Mouse (Mus musculus) adrenal gland, postnatal 36 days (tissue): ENCODE results near the gene Shisa8. TPM values are rescaled to one million over a fixed set of nuclear protein-coding genes. Genes with fewer than 3 reads are reported as not detected.

Experiments
- DNase-seq, 2 experiments: peaks; one replicate each; pipeline ENCODE4 v3.0.0; 2021; ENCODE audit warnings: mixed read lengths in 1 of 2
- total RNA-seq, 2 experiments: library from RNA; stranded (reverse); gene quantifications; 2 replicates each; pipeline ENCODE4 v1.2.3; 2021

Gene Shisa8
- total RNA-seq, 2 experiments from 2014 or later: 0.46 to 0.73 TPM

GRCm38 (mm10) chr15:82206365-82207104, 6.1 kb downstream of the Shisa8 start:
- peak; percentile 49 to 72 for DNase-seq

DNA sequence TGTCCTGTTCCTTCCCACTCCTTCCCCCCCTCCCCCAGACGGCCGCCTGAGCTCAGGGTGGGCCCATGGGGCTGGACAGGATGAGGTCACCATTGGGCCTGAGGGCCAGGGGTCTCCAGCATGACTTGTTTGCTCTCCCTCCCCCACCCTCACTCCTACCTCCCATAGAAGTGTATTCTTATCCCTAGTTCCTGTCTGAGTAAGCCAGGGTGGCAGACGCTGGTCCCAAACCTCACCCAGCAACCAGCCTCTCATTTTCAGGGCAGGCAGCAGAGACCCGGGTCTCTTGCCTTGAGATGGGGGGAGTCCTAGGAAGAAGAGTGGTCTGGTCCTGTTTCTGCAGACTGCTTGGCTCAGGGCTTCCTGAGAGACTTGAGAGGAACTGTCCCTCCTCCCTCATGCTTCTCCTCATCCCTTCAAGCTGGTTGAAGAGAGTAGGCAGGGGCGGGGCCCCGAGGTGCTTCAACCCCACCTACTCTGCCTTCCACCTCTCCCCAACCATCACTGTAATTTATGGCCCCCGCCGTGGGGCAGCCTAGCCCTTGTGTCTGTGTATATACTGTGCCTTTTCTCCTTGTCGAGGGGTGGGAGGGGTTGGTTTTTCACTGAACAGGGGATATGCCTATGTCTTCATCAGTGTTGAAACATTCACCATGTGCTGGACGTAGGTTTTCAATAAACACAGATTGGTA, 7.8 kb downstream of the Shisa8 start:
- DNase-seq: no peak

DNA sequence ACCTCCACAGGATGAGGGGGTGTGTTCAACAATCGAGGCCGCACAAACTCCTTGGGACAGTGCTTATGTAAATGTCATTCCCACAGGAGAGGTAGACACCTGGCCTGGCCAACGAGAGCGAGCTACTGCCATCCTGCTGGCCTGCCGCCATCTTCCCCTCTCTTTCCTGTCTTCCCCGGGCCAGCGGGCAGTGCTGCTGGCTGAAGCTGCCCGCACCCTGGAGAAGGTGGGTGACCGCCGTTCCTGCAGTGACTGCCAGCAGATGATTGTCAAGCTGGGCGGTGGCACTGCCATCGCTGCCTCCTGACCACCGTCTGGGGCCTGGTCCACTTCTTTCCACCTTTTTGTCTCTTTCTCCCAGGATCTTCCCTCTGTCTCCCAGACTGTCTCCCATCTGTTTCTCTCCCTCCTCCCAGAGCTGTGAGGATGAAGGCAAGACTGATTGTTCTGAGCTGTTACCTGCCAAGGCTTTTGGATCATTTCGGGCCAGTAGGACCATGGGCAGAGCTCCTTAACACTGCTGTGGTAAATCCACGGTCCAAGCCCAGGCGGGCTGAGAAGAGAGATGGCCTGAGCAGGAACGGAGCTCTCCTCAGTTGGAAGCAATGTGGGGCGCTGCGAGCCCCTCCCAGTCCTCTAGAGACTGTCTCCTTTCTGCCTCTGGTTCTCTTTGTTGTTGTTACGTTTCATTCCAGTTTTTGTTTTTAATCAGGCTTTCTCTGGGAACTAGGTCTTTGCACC, 8.8 kb downstream of the Shisa8 start:
- no peak for DNase-seq

GRCm38 (mm10) chr15:82203090-82203489, 9.5 kb downstream of the Shisa8 start:
- DNase-seq: no peak

- no peak for DNase-seq
Measured at GRCm38 (mm10) chr15:82202086-82202485, 10.5 kb downstream of the Shisa8 start.

DNA sequence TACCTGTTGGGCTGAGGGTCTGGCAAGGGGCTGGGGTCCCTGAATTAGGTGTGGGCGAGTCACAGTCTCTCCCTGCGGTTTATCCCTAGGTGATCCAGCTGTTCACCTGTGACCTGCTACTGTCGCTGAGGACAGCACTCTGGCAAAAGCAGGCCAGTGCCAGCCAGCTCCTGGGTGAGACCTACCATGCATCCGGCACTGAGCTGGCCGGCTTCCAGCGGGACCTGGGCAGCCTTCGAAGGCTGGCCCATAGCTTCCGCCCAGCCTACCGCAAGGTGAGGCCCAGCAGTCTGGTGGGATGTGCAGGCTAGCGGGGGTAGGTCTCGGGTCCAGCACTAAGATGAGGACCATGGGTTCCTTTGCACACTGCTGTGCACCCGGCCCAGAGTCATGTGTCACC, 13.1 kb downstream of the Shisa8 start:
- no peak for DNase-seq

DNA sequence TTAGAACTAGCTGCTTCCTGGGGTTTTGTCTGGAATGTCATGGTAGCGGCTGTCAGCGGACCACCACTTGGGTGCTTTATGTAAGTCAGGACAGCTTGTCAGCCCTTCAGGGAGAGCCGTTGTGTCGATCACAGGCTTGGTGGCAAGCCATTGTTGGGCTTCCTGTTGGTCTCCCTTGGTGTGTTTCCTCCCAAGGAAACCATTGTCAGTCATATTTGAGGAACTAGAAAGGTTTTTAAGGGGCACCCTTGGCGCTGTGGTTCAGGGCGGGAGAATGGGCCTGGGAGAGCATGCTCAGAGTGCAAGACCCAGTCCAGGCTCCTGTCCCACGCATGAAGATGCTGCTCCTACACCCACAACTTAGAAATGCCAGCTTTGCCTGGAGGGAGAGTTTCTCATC, 14.3 kb downstream of the Shisa8 start:
- no peak for DNase-seq

DNA sequence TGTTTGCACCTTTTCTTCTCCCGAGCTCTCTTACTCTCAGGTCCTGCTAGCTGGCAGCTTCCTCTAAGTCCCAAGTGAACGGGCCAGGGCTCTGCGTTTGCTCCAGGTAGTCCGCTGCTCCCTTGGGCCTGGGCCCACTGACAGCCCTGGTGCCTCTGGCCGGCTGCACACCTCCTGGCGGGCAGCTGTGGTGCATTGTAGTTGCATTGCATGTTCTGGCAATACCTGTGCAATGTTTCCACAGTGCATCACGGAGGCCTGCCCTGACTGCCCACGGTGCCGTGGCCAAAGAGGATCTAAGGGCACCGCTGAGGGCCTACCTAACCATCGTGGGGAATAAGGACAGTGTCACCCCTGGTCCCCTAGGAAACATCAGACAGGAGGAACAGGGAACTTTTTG, 14.7 kb downstream of the Shisa8 start:
- DNase-seq: no peak

DNA sequence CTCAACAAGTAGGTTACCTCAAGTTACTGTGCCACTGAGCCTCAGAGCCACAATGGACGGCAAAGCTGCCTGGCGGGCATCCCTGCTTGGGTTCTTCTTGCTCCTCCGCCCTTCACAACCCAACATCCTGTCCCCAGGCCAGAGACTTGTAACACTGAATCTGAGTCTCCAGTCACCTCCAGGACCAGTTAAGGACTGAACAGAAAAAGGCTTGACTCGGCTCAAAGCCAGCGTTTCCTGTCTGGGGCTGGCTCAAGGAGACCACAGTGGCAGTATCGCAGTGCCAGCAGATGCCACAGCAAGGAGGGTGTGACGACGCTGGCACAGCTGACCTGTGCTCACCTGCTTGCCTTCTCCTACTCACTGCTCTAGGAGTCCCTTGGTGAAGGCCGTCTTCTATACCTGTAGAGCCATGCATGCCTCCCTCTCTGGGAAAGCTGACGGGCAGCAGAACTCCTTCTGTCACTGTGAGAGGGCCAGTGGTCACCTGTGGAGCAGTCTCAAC, 15.3 kb downstream of the Shisa8 start:
- no peak for DNase-seq

GRCm38 (mm10) chr15:82196300-82196699, 16.3 kb downstream of the Shisa8 start:
- DNase-seq: no peak

- no peak for DNase-seq
Measured at GRCm38 (mm10) chr15:82192617-82193016, 20.0 kb downstream of the Shisa8 start.

DNA sequence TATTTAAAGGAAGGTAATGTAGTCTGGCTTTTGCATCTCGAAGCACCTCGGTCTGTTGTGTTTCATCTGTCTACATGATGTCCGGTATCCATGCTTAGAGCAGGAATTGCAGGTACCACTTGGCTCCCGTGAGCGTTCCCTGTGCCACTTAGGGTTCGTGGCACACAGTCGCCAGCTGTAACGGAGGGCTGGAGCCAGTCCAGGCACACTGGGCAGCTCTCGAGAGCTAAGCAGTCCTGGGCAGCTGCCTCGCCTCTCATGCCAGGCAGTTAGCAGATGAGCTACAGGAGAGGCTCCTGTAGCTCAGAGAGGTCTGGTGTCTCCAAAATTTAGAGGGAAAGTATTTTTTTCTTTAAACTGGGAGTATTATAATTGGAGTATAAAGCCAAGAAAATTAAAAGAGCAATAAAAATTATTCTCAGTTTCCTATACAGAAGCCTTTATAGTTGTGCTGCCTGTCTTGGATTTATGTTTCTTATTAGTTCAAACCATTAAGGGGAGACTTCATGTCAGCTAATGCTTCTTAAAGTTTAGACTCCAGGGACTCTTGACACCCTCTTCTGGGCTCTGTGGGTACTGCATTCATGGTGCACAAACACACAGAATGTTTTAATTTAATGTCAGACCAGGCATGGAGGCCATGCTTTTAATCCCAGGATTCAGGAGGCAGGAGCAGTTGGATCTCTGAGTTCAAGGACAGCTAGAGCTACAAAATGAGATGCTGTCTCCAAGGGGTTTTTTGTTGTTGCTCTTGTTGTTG, 24.0 kb downstream of the Shisa8 start:
- peak; percentile 28 to 53 for DNase-seq

DNA sequence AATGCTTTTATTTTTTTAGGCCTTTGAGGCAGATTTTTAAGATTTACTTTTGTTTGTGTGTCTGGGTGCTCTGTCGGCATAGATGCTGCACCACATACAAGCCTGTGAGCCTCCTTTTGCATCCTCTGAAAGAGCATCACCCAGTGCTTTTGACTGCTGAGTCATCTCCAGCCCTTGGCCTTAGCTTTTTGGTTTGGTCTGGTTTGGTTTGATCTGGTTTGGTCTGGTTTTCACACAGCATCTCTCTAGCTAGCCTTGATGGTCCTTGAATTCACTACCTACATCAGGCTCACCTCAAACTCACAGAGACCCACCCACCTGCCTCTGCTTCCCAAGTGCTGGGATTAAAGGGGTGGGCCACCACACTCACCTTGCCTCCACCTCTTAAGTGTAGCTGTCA, 24.7 kb downstream of the Shisa8 start:
- no peak for DNase-seq

DNA sequence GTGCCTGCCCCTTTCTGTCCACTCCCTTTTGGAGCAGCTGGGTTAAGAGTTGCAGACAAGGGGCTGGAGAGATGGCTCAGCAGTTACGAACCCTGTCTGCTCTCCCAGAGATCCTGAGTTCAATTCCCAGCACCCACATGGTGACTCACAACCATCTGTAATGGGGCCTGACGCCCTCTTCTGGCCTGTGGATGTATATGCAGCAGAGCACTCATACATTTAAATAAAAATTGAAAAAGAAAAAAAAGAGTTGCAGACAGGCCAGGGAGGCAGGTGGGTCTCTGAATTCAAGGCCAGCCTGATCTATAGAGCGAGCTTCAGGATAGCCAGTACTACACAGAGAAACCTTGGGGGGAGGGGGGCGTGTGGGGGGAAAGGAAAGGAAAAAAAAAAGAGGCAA, 25.2 kb downstream of the Shisa8 start:
- no peak for DNase-seq

- no peak for DNase-seq
Measured at GRCm38 (mm10) chr15:82186931-82187330, 25.7 kb downstream of the Shisa8 start.

DNA sequence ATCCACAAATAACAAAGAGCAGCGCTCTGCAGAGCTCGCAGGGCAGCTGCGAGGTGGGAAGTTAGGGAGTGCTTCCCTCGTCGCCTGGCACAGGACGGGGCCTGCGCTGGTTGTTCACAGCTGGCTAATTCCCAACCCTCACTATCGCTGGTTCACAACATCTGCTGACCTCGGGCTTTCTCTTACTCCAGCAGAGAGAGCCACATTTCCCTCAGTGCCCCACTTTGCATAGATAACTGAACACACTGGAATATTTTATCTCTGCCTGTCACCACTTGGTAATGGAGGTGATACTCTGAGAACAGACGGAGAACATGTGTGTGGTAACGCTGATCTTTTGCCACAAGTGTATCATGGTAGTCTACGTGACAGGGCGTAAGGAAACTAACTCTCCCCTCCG, 26.5 kb downstream of the Shisa8 start:
- no peak for DNase-seq

- no peak for DNase-seq
Measured at GRCm38 (mm10) chr15:82185062-82185783, 27.4 kb downstream of the Shisa8 start.

DNA sequence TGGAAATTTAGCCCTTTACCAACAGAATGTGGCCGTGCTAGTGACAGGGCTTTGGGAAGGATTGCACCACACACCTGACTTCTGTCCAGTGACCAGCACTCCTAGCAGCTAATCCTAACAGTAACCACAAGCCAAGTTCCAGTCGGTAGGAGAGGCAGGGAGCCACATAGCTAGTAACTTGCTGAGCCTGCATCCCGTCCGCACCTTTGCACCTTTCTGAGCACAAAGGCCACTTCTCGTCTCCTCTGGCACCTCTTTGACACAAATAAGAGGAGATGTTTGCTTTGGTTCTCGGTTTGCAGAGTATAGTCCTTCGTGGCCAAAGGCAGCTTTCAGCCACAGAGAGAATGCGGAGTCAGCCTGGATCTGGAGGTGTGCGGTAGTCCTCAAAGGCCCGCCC, 28.0 kb downstream of the Shisa8 start:
- no peak for DNase-seq

GRCm38 (mm10) chr15:82184183-82184582, 28.4 kb downstream of the Shisa8 start:
- no peak for DNase-seq

- DNase-seq: no peak
Measured at GRCm38 (mm10) chr15:82183596-82183995, 29.0 kb downstream of the Shisa8 start.

DNA sequence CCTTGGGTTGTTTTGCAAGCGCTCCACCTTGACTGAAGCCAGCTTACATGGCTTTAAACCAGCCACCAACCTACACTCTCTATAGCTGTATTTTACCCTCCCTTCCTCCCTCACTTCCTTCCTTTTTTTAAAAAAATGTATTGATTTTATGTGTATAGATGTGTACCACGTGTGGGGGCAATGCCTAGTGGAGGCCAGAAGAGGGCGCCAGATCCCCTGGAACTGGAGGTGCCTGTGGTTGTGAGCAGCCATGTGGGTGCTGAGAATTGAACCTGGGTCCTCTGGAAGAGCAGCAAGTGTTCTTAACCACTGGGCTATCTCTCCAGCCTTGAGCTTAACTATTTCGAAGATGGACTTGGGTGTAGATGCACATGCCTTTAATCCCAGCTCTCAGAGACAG, 30.3 kb downstream of the Shisa8 start:
- no peak for DNase-seq

DNA sequence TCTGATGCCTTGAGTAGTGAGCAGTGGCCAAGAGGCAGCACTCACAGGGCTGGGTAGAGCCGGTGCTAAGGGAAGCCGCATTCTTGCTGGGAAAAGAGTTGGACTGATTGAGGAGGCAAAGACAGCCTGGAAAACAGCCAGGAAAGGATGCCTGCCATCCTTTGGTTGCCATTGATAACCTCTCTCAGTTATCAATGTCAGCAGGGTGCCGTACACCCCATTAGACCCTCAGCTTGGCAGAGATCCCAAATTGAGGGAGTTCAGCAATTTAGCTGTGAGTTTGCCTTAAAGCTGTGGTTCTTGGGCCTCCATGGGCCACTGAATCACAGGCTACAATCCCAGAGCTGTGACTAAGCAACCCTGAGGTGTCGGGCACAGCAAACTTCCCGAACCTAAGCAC, 31.5 kb downstream of the Shisa8 start:
- no peak for DNase-seq
